Mouse (Mus musculus): Measurements from ENCODE around the gene Pkn3. TPM values are rescaled to one million over a fixed set of nuclear protein-coding genes. Genes with fewer than 3 reads are reported as not detected.
"Not testable (repeated sequence)": the region's sequence is repeated elsewhere in the genome, so short reads cannot be mapped to it uniquely, and the experiment has no call there.

The Pkn3 gene
- polyA plus RNA-seq, 1 experiment from 2014 or later = 13.5 TPM

GRCm38 (mm10) chr2:30122766-30123165, 45.3 kb downstream of the Pkn3 start:
- no peak overlapping the region for H3K27ac ChIP-seq (replicated peaks)
- 87% methylated on average over 5 of the region's 5 CpGs for WGBS
- peaks cover 43% of the 10 kb centered on the region for H3K4me1 ChIP-seq
- 0 out of 2 replicates have a peak, but pooled peaks cover 4% of the 10 kb centered on the region for H3K36me3 ChIP-seq
- H3K9me3 ChIP-seq (replicated peaks) = no peaks in the 10 kb centered on the region
- no peak for DNase-seq (ENCODE audit: low spot score)
- H3K4me3 ChIP-seq = no peak overlapping the region
- H3K27me3 ChIP-seq (ENCODE audit: low read depth, poor library complexity, severe bottlenecking) = no peaks in the 10 kb centered on the region

GRCm38 (mm10) chr2:30123729-30124471, 46.4 kb downstream of the Pkn3 start:
- H3K4me1 ChIP-seq = peaks cover 41% of the 10 kb centered on the region
- H3K36me3 ChIP-seq = 0 out of 2 replicates have a peak, but pooled peaks cover 4% of the 10 kb centered on the region
- no peak for DNase-seq (ENCODE audit: low spot score)
- peak overlapping the region; percentile 92 for H3K27ac ChIP-seq (replicated peaks)
- peak overlapping the region; percentile 94 for H3K4me3 ChIP-seq
- 1% methylated on average over 38 of the region's 44 CpGs for WGBS
- no peaks in the 10 kb centered on the region for H3K9me3 ChIP-seq (replicated peaks)
- no peaks in the 10 kb centered on the region for H3K27me3 ChIP-seq (ENCODE audit: low read depth, poor library complexity, severe bottlenecking)

- WGBS = 11% methylated on average over 31 of the region's 31 CpGs
- 0 out of 2 replicates have a peak, but pooled peaks cover 4% of the 10 kb centered on the region for H3K36me3 ChIP-seq
- no peaks in the 10 kb centered on the region for H3K27me3 ChIP-seq (ENCODE audit: low read depth, poor library complexity, severe bottlenecking)
- peak within 1 kb of the TSS; percentile 94 for H3K4me3 ChIP-seq
- no peaks in the 10 kb centered on the region for H3K9me3 ChIP-seq (replicated peaks)
- peak; percentile 93 for DNase-seq (ENCODE audit: low spot score)
- peaks cover 34% of the 10 kb centered on the region for H3K4me1 ChIP-seq
- peak within 1 kb of the TSS; percentile 92 for H3K27ac ChIP-seq (replicated peaks)
Measured at GRCm38 (mm10) chr2:30124472-30125274, 47.2 kb downstream of the Pkn3 start, which contains the start of gene Zer1. Gene Zer1 (minus strand): TSS chr2:30124585.

GRCm38 (mm10) chr2:30128789-30129188, 51.3 kb downstream of the Pkn3 start:
- H3K4me3 ChIP-seq = no peak overlapping the region
- 38% methylated on average over 2 of the region's 2 CpGs for WGBS
- H3K4me1 ChIP-seq = peaks cover 24% of the 10 kb centered on the region
- no peaks in the 10 kb centered on the region for H3K9me3 ChIP-seq (replicated peaks)
- H3K27me3 ChIP-seq (ENCODE audit: low read depth, poor library complexity, severe bottlenecking) = no peaks in the 10 kb centered on the region
- no peak overlapping the region for H3K27ac ChIP-seq (replicated peaks)
- H3K36me3 ChIP-seq = no peaks in the 10 kb centered on the region
- DNase-seq (ENCODE audit: low spot score) = no peak

GRCm38 (mm10) chr2:30130156-30130555, 52.7 kb downstream of the Pkn3 start:
- 93% methylated on average over 4 of the region's 4 CpGs for WGBS
- Histone ChIP-seq H3K4me1 (peaks cover 25% of the 10 kb centered on the region), H3K36me3 (peaks cover under 1% of the 10 kb centered on the region), H3K27me3 (ENCODE audit: low read depth, poor library complexity, severe bottlenecking) (no peaks in the 10 kb centered on the region), H3K9me3 (replicated peaks) (no peaks in the 10 kb centered on the region), H3K27ac (replicated peaks) (no peak overlapping the region), H3K4me3 (no peak overlapping the region)
- DNase-seq (ENCODE audit: low spot score) = no peak

- not testable (repeated sequence) for DNase-seq (ENCODE audit: low spot score); H3K9me3 ChIP-seq (replicated peaks); H3K27ac ChIP-seq (replicated peaks); H3K4me3 ChIP-seq; H3K27me3 ChIP-seq (ENCODE audit: low read depth, poor library complexity, severe bottlenecking)
- peaks cover 12% of the 10 kb centered on the region for H3K36me3 ChIP-seq
- peaks cover 31% of the 10 kb centered on the region for H3K4me1 ChIP-seq
- 74% methylated on average over 5 of the region's 5 CpGs for WGBS
Measured at GRCm38 (mm10) chr2:30131240-30131639, 53.8 kb downstream of the Pkn3 start.

GRCm38 (mm10) chr2:30132801-30133612, 55.5 kb downstream of the Pkn3 start:
- peaks cover 29% of the 10 kb centered on the region for H3K36me3 ChIP-seq
- no peak for DNase-seq (ENCODE audit: low spot score)
- no peaks in the 10 kb centered on the region for H3K27me3 ChIP-seq (ENCODE audit: low read depth, poor library complexity, severe bottlenecking)
- no peaks in the 10 kb centered on the region for H3K9me3 ChIP-seq (replicated peaks)
- 28% methylated on average over 16 of the region's 16 CpGs for WGBS
- H3K4me1 ChIP-seq = peaks cover 34% of the 10 kb centered on the region
- peak overlapping the region; percentile 97 for H3K4me3 ChIP-seq
- H3K27ac ChIP-seq (replicated peaks) = peak overlapping the region; percentile 90

- Histone ChIP-seq H3K4me1 (peaks cover 34% of the 10 kb centered on the region), H3K9me3 (replicated peaks) (no peaks in the 10 kb centered on the region), H3K4me3 (peak within 1 kb of the TSS; percentile 97), H3K36me3 (peaks cover 36% of the 10 kb centered on the region), H3K27ac (replicated peaks) (peak within 1 kb of the TSS; percentile 90), H3K27me3 (ENCODE audit: low read depth, poor library complexity, severe bottlenecking) (no peaks in the 10 kb centered on the region)
- peak; percentile 97 for DNase-seq (ENCODE audit: low spot score)
- under 1% methylated on average over 46 of the region's 46 CpGs for WGBS
Measured at GRCm38 (mm10) chr2:30133613-30134377, 56.3 kb downstream of the Pkn3 start, which contains the start of gene Tbc1d13. Gene Tbc1d13 (plus strand): TSS chr2:30133746.

GRCm38 (mm10) chr2:30134378-30134711, 56.9 kb downstream of the Pkn3 start:
- Histone ChIP-seq H3K4me1 (peaks cover 34% of the 10 kb centered on the region), H3K27me3 (ENCODE audit: low read depth, poor library complexity, severe bottlenecking) (no peaks in the 10 kb centered on the region), H3K4me3 (peak overlapping the region; percentile 97), H3K9me3 (replicated peaks) (no peaks in the 10 kb centered on the region), H3K27ac (replicated peaks) (peak overlapping the region; percentile 90), H3K36me3 (peaks cover 39% of the 10 kb centered on the region)
- WGBS = 32% methylated on average over 6 of the region's 6 CpGs
- no peak for DNase-seq (ENCODE audit: low spot score)

GRCm38 (mm10) chr2:30134928-30135620, 57.6 kb downstream of the Pkn3 start:
- H3K4me1 ChIP-seq = peaks cover 34% of the 10 kb centered on the region
- H3K27ac ChIP-seq (replicated peaks) = peak overlapping the region; percentile 90; the same call in 1 of the 2 replicates
- H3K9me3 ChIP-seq (replicated peaks) = no peaks in the 10 kb centered on the region
- no peak for DNase-seq (ENCODE audit: low spot score)
- H3K27me3 ChIP-seq (ENCODE audit: low read depth, poor library complexity, severe bottlenecking) = no peaks in the 10 kb centered on the region
- WGBS = 66% methylated on average over 10 of the region's 10 CpGs
- peaks cover 41% of the 10 kb centered on the region for H3K36me3 ChIP-seq
- H3K4me3 ChIP-seq = peak overlapping the region; percentile 97

- H3K36me3 ChIP-seq = peaks cover 55% of the 10 kb centered on the region
Measured at GRCm38 (mm10) chr2:30136458-30136857, 59.0 kb downstream of the Pkn3 start.

More at GRCm38 (mm10) chr2:30136458-30136857, 59.0 kb downstream of the Pkn3 start:
- Histone ChIP-seq H3K27ac (replicated peaks) (no peak overlapping the region), H3K4me1 (peaks cover 34% of the 10 kb centered on the region), H3K9me3 (replicated peaks) (no peaks in the 10 kb centered on the region), H3K27me3 (ENCODE audit: low read depth, poor library complexity, severe bottlenecking) (no peaks in the 10 kb centered on the region), H3K4me3 (no peak overlapping the region)
- DNase-seq (ENCODE audit: low spot score) = no peak
- 93% methylated on average over 10 of the region's 10 CpGs for WGBS

Data from midbrain, embryonic 10.5 days (tissue).